Mouse (Mus musculus) liver, postnatal 0 days (tissue): ENCODE data around the gene Tmem109.

Source experiments
- CTCF ChIP-seq: sonication (generic); IDR thresholded peaks from 2 replicates; pipeline ENCODE4 v1.5.1; 2016; ENCODE audit warnings: antibody characterized with exemption, low read depth
- EP300 ChIP-seq: IDR thresholded peaks from 2 replicates; pipeline ENCODE4 v1.6.1; 2016; ENCODE audit warnings: antibody characterized with exemption, low read depth, mild to moderate bottlenecking

- no peak for TF ChIP-seq EP300
- no peak for TF ChIP-seq CTCF
Measured at GRCm38 (mm10) chr19:10869886-10870527, 11.8 kb downstream of the Tmem109 start, which contains the start of gene Tmem132a.
